ENCODE assay signal across 33 mouse cellular contexts in genomic region chr1:21729131-21729530, GRCm38 (mm10).
"Had no signal": no experiment of that assay in that cellular context is flagged by ENCODE, and none has a peak within 500 bp of the region (broad histone marks: within the 10 kb centered on the region; RNA-seq: fewer than 3 reads in every experiment).

No protein-coding gene starts in this region.

- DNase-seq: left cerebral cortex, postnatal 4 days; liver; liver, embryonic 13.5 days; liver, postnatal 0 days; lung, adult 18-20 months; lung, adult 2 months; lung, embryonic 14.5 days; lung, postnatal 10 days; lung, postnatal 14 days; lung, postnatal 36 days; lung, postnatal 4 days; midbrain, embryonic 14.5 days had no signal

- ATAC-seq: liver, embryonic 12.5 days; liver, postnatal 0 days; lung, postnatal 0 days; midbrain, embryonic 13.5 days; midbrain, embryonic 15.5 days; midbrain, embryonic 16.5 days had no signal

- H3K36me3 ChIP-seq: limb, embryonic 10.5 days; limb, embryonic 12.5 days; limb, embryonic 13.5 days; limb, embryonic 15.5 days; liver, embryonic 12.5 days; liver, embryonic 13.5 days; liver, embryonic 15.5 days; lung, embryonic 15.5 days; midbrain, embryonic 10.5 days; midbrain, embryonic 12.5 days; midbrain, embryonic 13.5 days; midbrain, embryonic 15.5 days; neural tube, embryonic 12.5 days; neural tube, embryonic 13.5 days had no signal

- H3K4me1 ChIP-seq: limb, embryonic 10.5 days; limb, embryonic 12.5 days; limb, embryonic 13.5 days; limb, embryonic 15.5 days; liver, embryonic 12.5 days; liver, embryonic 13.5 days; liver, embryonic 15.5 days; lung, embryonic 15.5 days; megakaryocyte, embryonic 14.5 days; midbrain, embryonic 10.5 days; midbrain, embryonic 12.5 days; midbrain, embryonic 13.5 days; midbrain, embryonic 15.5 days; neural tube, embryonic 12.5 days; neural tube, embryonic 13.5 days had no signal

- H3K4me3 ChIP-seq: limb, embryonic 10.5 days; limb, embryonic 12.5 days; limb, embryonic 13.5 days; limb, embryonic 15.5 days; liver, embryonic 12.5 days; liver, embryonic 13.5 days; liver, embryonic 15.5 days; lung, embryonic 15.5 days; megakaryocyte, embryonic 14.5 days; midbrain, embryonic 10.5 days; midbrain, embryonic 12.5 days; midbrain, embryonic 13.5 days; midbrain, embryonic 15.5 days; myocyte; neural tube, embryonic 12.5 days; neural tube, embryonic 13.5 days had no signal

- H3K27ac ChIP-seq: limb, embryonic 10.5 days; limb, embryonic 12.5 days; limb, embryonic 13.5 days; limb, embryonic 15.5 days; liver, embryonic 12.5 days; liver, embryonic 13.5 days; liver, embryonic 14.5 days; liver, embryonic 15.5 days; lung, embryonic 15.5 days; macrophage; midbrain, embryonic 10.5 days; midbrain, embryonic 12.5 days; midbrain, embryonic 13.5 days; midbrain, embryonic 15.5 days; neural tube, embryonic 12.5 days; neural tube, embryonic 13.5 days had no signal

- H3K9ac ChIP-seq: limb, embryonic 12.5 days; limb, embryonic 13.5 days; limb, embryonic 15.5 days; liver, embryonic 12.5 days; liver, embryonic 13.5 days; liver, embryonic 14.5 days; liver, embryonic 15.5 days; liver, postnatal 0 days; lung, embryonic 14.5 days; lung, embryonic 15.5 days; midbrain, embryonic 12.5 days; midbrain, embryonic 13.5 days; midbrain, embryonic 15.5 days; neural tube, embryonic 12.5 days; neural tube, embryonic 13.5 days had no signal

- H3K9me3 ChIP-seq: limb, embryonic 10.5 days; limb, embryonic 12.5 days; limb, embryonic 13.5 days; limb, embryonic 15.5 days; liver, embryonic 12.5 days; liver, embryonic 13.5 days; liver, embryonic 15.5 days; lung, embryonic 15.5 days; megakaryocyte, embryonic 14.5 days; midbrain, embryonic 10.5 days; midbrain, embryonic 12.5 days; midbrain, embryonic 13.5 days; midbrain, embryonic 15.5 days; neural tube, embryonic 12.5 days; neural tube, embryonic 13.5 days had no signal

- H3K4me2 ChIP-seq: limb, embryonic 12.5 days; limb, embryonic 13.5 days; limb, embryonic 15.5 days; liver, embryonic 11.5 days; liver, embryonic 12.5 days; liver, embryonic 13.5 days; liver, embryonic 15.5 days; lung, embryonic 14.5 days; lung, embryonic 15.5 days; midbrain, embryonic 11.5 days; midbrain, embryonic 12.5 days; midbrain, embryonic 13.5 days; midbrain, embryonic 15.5 days; neural tube, embryonic 12.5 days; neural tube, embryonic 13.5 days had no signal

- H3K27me3 ChIP-seq: limb, embryonic 12.5 days; limb, embryonic 13.5 days; limb, embryonic 15.5 days; liver, embryonic 12.5 days; liver, embryonic 13.5 days; liver, embryonic 15.5 days; lung, embryonic 15.5 days; megakaryocyte, embryonic 14.5 days; midbrain, embryonic 12.5 days; midbrain, embryonic 13.5 days; midbrain, embryonic 15.5 days; neural tube, embryonic 12.5 days; neural tube, embryonic 13.5 days had no signal
